Mouse (Mus musculus): ENCODE results near the gene Lasp1. TPM values are rescaled to one million over a fixed set of nuclear protein-coding genes. Genes with fewer than 3 reads are reported as not detected.
A peak's percentile ranks its signal among the peaks of the same experiment; 100 is the strongest.

Lasp1 gene
- polyA plus RNA-seq (2014; fragmentation: Nextera tagmentation; extraction: Ambion mirVana), result 85.1 and 88.6 TPM in 2 replicates

GRCm38 (mm10) chr11:97798782-97799145 is at the start of gene Lasp1:
TSS of gene Lasp1 (plus strand) at chr11:97799000.
- Histone ChIP-seq H3K4me2 (ENCODE audit: low read length) (peak within 1 kb of the TSS; percentile 89), H3K36me3 (ENCODE audit: control insufficient read depth, insufficient read depth, low read length) (no peaks in the 10 kb centered on the region), H3K27ac (ENCODE audit: low read depth) (peak within 1 kb of the TSS; percentile 96), H3K4me3 (ENCODE audit: low read depth, low read length) (peak within 1 kb of the TSS; percentile 99), H3K9ac (ENCODE audit: low read length) (peak within 1 kb of the TSS; percentile 87), H3K27me3 (replicated peaks; ENCODE audit: control insufficient read depth, insufficient read depth, low read length) (no peaks in the 10 kb centered on the region), H3K9me3 (ENCODE audit: control insufficient read depth, low read length) (no peaks in the 10 kb centered on the region), H3K4me1 (replicated peaks; ENCODE audit: control insufficient read depth, insufficient read depth, low read length) (peaks cover 26% of the 10 kb centered on the region)
- DNase-seq (ENCODE audit: low spot score), result peak; percentile 99
- WGBS, result under 1% methylated on average over 11 of the region's 11 CpGs
- ATAC-seq (replicated peaks; ENCODE audit: low FRiP score, low TSS enrichment, low read depth), result peak; percentile 60

- H3K9ac ChIP-seq (ENCODE audit: low read length), result no peak overlapping the region
- H3K4me1 ChIP-seq (replicated peaks; ENCODE audit: control insufficient read depth, insufficient read depth, low read length), result no peaks in the 10 kb centered on the region
- DNase-seq (ENCODE audit: low spot score), result no peak
- H3K4me2 ChIP-seq (ENCODE audit: low read length), result no peak overlapping the region
- no peak overlapping the region for H3K4me3 ChIP-seq (ENCODE audit: low read depth, low read length)
- H3K27ac ChIP-seq (ENCODE audit: low read depth), result no peak overlapping the region
- no peaks in the 10 kb centered on the region for H3K9me3 ChIP-seq (ENCODE audit: control insufficient read depth, low read length)
- no peaks in the 10 kb centered on the region for H3K27me3 ChIP-seq (replicated peaks; ENCODE audit: control insufficient read depth, insufficient read depth, low read length)
- no peak for ATAC-seq (replicated peaks; ENCODE audit: low FRiP score, low TSS enrichment, low read depth)
- 96% methylated on average over 8 of the region's 8 CpGs for WGBS
- H3K36me3 ChIP-seq (ENCODE audit: control insufficient read depth, insufficient read depth, low read length), result peaks cover 86% of the 10 kb centered on the region
Measured at GRCm38 (mm10) chr11:97753277-97753676, 45.5 kb upstream of the Lasp1 start.

GRCm38 (mm10) chr11:97758125-97758524 is 40.7 kb upstream of the Lasp1 start:
- Histone ChIP-seq H3K9ac (ENCODE audit: low read length) (no peak overlapping the region), H3K4me3 (ENCODE audit: low read depth, low read length) (no peak overlapping the region)
- 100% methylated on average over 1 of the region's 1 CpGs for WGBS

GRCm38 (mm10) chr11:97758942-97759341 is 39.9 kb upstream of the Lasp1 start:
- Histone ChIP-seq H3K36me3 (ENCODE audit: control insufficient read depth, insufficient read depth, low read length) (peaks cover 65% of the 10 kb centered on the region), H3K27me3 (replicated peaks; ENCODE audit: control insufficient read depth, insufficient read depth, low read length) (no peaks in the 10 kb centered on the region), H3K4me2 (ENCODE audit: low read length) (no peak overlapping the region), H3K9me3 (ENCODE audit: control insufficient read depth, low read length) (no peaks in the 10 kb centered on the region), H3K9ac (ENCODE audit: low read length) (no peak overlapping the region), H3K4me3 (ENCODE audit: low read depth, low read length) (no peak overlapping the region), H3K4me1 (replicated peaks; ENCODE audit: control insufficient read depth, insufficient read depth, low read length) (no peaks in the 10 kb centered on the region), H3K27ac (ENCODE audit: low read depth) (no peak overlapping the region)
- DNase-seq (ENCODE audit: low spot score) (no peak), ATAC-seq (replicated peaks; ENCODE audit: low FRiP score, low TSS enrichment, low read depth) (no peak)
- 86% methylated on average over 6 of the region's 6 CpGs for WGBS

More at GRCm38 (mm10) chr11:97758125-97758524, 40.7 kb upstream of the Lasp1 start:
- ATAC-seq (replicated peaks; ENCODE audit: low FRiP score, low TSS enrichment, low read depth) (no peak), DNase-seq (ENCODE audit: low spot score) (no peak)
- no peaks in the 10 kb centered on the region for H3K27me3 ChIP-seq (replicated peaks; ENCODE audit: control insufficient read depth, insufficient read depth, low read length)
- H3K9me3 ChIP-seq (ENCODE audit: control insufficient read depth, low read length), result no peaks in the 10 kb centered on the region
- peaks cover 71% of the 10 kb centered on the region for H3K36me3 ChIP-seq (ENCODE audit: control insufficient read depth, insufficient read depth, low read length)
- H3K27ac ChIP-seq (ENCODE audit: low read depth), result no peak overlapping the region
- H3K4me1 ChIP-seq (replicated peaks; ENCODE audit: control insufficient read depth, insufficient read depth, low read length), result no peaks in the 10 kb centered on the region
- no peak overlapping the region for H3K4me2 ChIP-seq (ENCODE audit: low read length)

- peaks cover 7% of the 10 kb centered on the region for H3K4me1 ChIP-seq (replicated peaks; ENCODE audit: control insufficient read depth, insufficient read depth, low read length)
- H3K36me3 ChIP-seq (ENCODE audit: control insufficient read depth, insufficient read depth, low read length), result peaks cover 42% of the 10 kb centered on the region
- H3K27ac ChIP-seq (ENCODE audit: low read depth), result no peak overlapping the region
- H3K27me3 ChIP-seq (replicated peaks; ENCODE audit: control insufficient read depth, insufficient read depth, low read length), result no peaks in the 10 kb centered on the region
- no peak for DNase-seq (ENCODE audit: low spot score)
- no peak overlapping the region for H3K4me3 ChIP-seq (ENCODE audit: low read depth, low read length)
- no peaks in the 10 kb centered on the region for H3K9me3 ChIP-seq (ENCODE audit: control insufficient read depth, low read length)
- no peak overlapping the region for H3K9ac ChIP-seq (ENCODE audit: low read length)
- no peak for ATAC-seq (replicated peaks; ENCODE audit: low FRiP score, low TSS enrichment, low read depth)
- no peak overlapping the region for H3K4me2 ChIP-seq (ENCODE audit: low read length)
Measured at GRCm38 (mm10) chr11:97761638-97762037, 37.2 kb upstream of the Lasp1 start.

- H3K9me3 ChIP-seq (ENCODE audit: control insufficient read depth, low read length), result no peaks in the 10 kb centered on the region
- peak within 1 kb of the TSS; percentile 91 for H3K9ac ChIP-seq (ENCODE audit: low read length)
- no peaks in the 10 kb centered on the region for H3K27me3 ChIP-seq (replicated peaks; ENCODE audit: control insufficient read depth, insufficient read depth, low read length)
- peaks cover 20% of the 10 kb centered on the region for H3K36me3 ChIP-seq (ENCODE audit: control insufficient read depth, insufficient read depth, low read length)
- peak within 1 kb of the TSS; percentile 96 for H3K4me2 ChIP-seq (ENCODE audit: low read length)
- peaks cover 7% of the 10 kb centered on the region for H3K4me1 ChIP-seq (replicated peaks; ENCODE audit: control insufficient read depth, insufficient read depth, low read length)
- peak within 1 kb of the TSS; percentile 90 for H3K27ac ChIP-seq (ENCODE audit: low read depth)
- peak within 1 kb of the TSS; percentile 98 for H3K4me3 ChIP-seq (ENCODE audit: low read depth, low read length)
- 1% methylated on average over 38 of the region's 38 CpGs for WGBS
- peak; percentile 93 for ATAC-seq (replicated peaks; ENCODE audit: low FRiP score, low TSS enrichment, low read depth)
- DNase-seq (ENCODE audit: low spot score), result peak; percentile 99
Measured at GRCm38 (mm10) chr11:97766154-97766881, 32.5 kb upstream of the Lasp1 start, which contains the start of gene Cwc25. TSS of gene Cwc25 (minus strand) at chr11:97766556.

GRCm38 (mm10) chr11:97769704-97770103 is 29.1 kb upstream of the Lasp1 start:
- WGBS, result 16% methylated on average over 2 of the region's 2 CpGs
- ATAC-seq (replicated peaks; ENCODE audit: low FRiP score, low TSS enrichment, low read depth), result peak; percentile 37; the same call in 1 of the 2 replicates
- no peaks in the 10 kb centered on the region for H3K9me3 ChIP-seq (ENCODE audit: control insufficient read depth, low read length)

GRCm38 (mm10) chr11:97771410-97771809 is 27.4 kb upstream of the Lasp1 start:
- no peak overlapping the region for H3K4me3 ChIP-seq (ENCODE audit: low read depth, low read length)
- H3K36me3 ChIP-seq (ENCODE audit: control insufficient read depth, insufficient read depth, low read length), result peaks cover 15% of the 10 kb centered on the region; the same call in 1 of the 2 replicates
- no peaks in the 10 kb centered on the region for H3K9me3 ChIP-seq (ENCODE audit: control insufficient read depth, low read length)
- H3K27me3 ChIP-seq (replicated peaks; ENCODE audit: control insufficient read depth, insufficient read depth, low read length), result no peaks in the 10 kb centered on the region
- H3K9ac ChIP-seq (ENCODE audit: low read length), result no peak overlapping the region
- WGBS, result 77% methylated on average over 14 of the region's 14 CpGs
- no peaks in the 10 kb centered on the region for H3K4me1 ChIP-seq (replicated peaks; ENCODE audit: control insufficient read depth, insufficient read depth, low read length)
- no peak overlapping the region for H3K4me2 ChIP-seq (ENCODE audit: low read length)
- DNase-seq (ENCODE audit: low spot score), result no peak
- ATAC-seq (replicated peaks; ENCODE audit: low FRiP score, low TSS enrichment, low read depth), result no peak
- no peak overlapping the region for H3K27ac ChIP-seq (ENCODE audit: low read depth)

More at GRCm38 (mm10) chr11:97769704-97770103, 29.1 kb upstream of the Lasp1 start:
- no peak overlapping the region for H3K4me3 ChIP-seq (ENCODE audit: low read depth, low read length)
- H3K4me2 ChIP-seq (ENCODE audit: low read length), result no peak overlapping the region
- no peak overlapping the region for H3K9ac ChIP-seq (ENCODE audit: low read length)
- H3K27me3 ChIP-seq (replicated peaks; ENCODE audit: control insufficient read depth, insufficient read depth, low read length), result no peaks in the 10 kb centered on the region
- H3K4me1 ChIP-seq (replicated peaks; ENCODE audit: control insufficient read depth, insufficient read depth, low read length), result peaks cover 7% of the 10 kb centered on the region
- DNase-seq (ENCODE audit: low spot score), result peak; percentile 82
- no peak overlapping the region for H3K27ac ChIP-seq (ENCODE audit: low read depth)
- no peaks in the 10 kb centered on the region for H3K36me3 ChIP-seq (ENCODE audit: control insufficient read depth, insufficient read depth, low read length)

- no peak overlapping the region for H3K9ac ChIP-seq (ENCODE audit: low read length)
- DNase-seq (ENCODE audit: low spot score) (no peak), ATAC-seq (replicated peaks; ENCODE audit: low FRiP score, low TSS enrichment, low read depth) (0 out of 2 replicates have a peak, but pooled peaks have one; percentile 47)
Measured at GRCm38 (mm10) chr11:97775186-97775585, 23.6 kb upstream of the Lasp1 start.

More at GRCm38 (mm10) chr11:97775186-97775585, 23.6 kb upstream of the Lasp1 start:
- Histone ChIP-seq H3K36me3 (ENCODE audit: control insufficient read depth, insufficient read depth, low read length) (peaks cover 53% of the 10 kb centered on the region), H3K27me3 (replicated peaks; ENCODE audit: control insufficient read depth, insufficient read depth, low read length) (no peaks in the 10 kb centered on the region), H3K9me3 (ENCODE audit: control insufficient read depth, low read length) (no peaks in the 10 kb centered on the region), H3K4me3 (ENCODE audit: low read depth, low read length) (no peak overlapping the region), H3K27ac (ENCODE audit: low read depth) (no peak overlapping the region), H3K4me2 (ENCODE audit: low read length) (no peak overlapping the region), H3K4me1 (replicated peaks; ENCODE audit: control insufficient read depth, insufficient read depth, low read length) (peaks cover 3% of the 10 kb centered on the region)
- 75% methylated on average over 13 of the region's 13 CpGs for WGBS
